Mouse (Mus musculus): Measurements from ENCODE around the gene Mt1. TPM values are rescaled to one million over a fixed set of nuclear protein-coding genes. Genes with fewer than 3 reads are reported as not detected.
A peak's percentile ranks its signal among the peaks of the same experiment; 100 is the strongest.

Gene Mt1
- polyA plus RNA-seq, 1 experiment from 2014 or later: 86.0 TPM

GRCm38 (mm10) chr8:94192926-94193325 lies 14.0 kb downstream of the Mt1 start:
- Histone ChIP-seq H3K4me2 (ENCODE audit: low read length) (no peak overlapping the region), H3K27me3 (ENCODE audit: control insufficient read depth, insufficient read depth, low read depth, low read length) (no peaks in the 10 kb centered on the region), H3K9me3 (replicated peaks; ENCODE audit: control insufficient read depth, low read length, poor library complexity, severe bottlenecking) (no peaks in the 10 kb centered on the region), H3K9ac (ENCODE audit: low read depth, low read length) (no peak overlapping the region), H3K36me3 (ENCODE audit: control insufficient read depth, insufficient read depth, low read length) (no peaks in the 10 kb centered on the region), H3K27ac (ENCODE audit: low read length) (no peak overlapping the region), H3K4me1 (ENCODE audit: control insufficient read depth, insufficient read depth, low read length) (no peaks in the 10 kb centered on the region; the same call in 1 of the 2 replicates), H3K4me3 (ENCODE audit: low read depth, low read length) (no peak overlapping the region)
- 50% methylated on average over 1 of the region's 1 CpGs for WGBS
- no peak for ATAC-seq

- H3K9ac ChIP-seq (ENCODE audit: low read depth, low read length): no peak overlapping the region
- H3K27me3 ChIP-seq (ENCODE audit: control insufficient read depth, insufficient read depth, low read depth, low read length): no peaks in the 10 kb centered on the region
- H3K9me3 ChIP-seq (replicated peaks; ENCODE audit: control insufficient read depth, low read length, poor library complexity, severe bottlenecking): no peaks in the 10 kb centered on the region
- no peak overlapping the region for H3K4me2 ChIP-seq (ENCODE audit: low read length)
- no peak overlapping the region for H3K4me3 ChIP-seq (ENCODE audit: low read depth, low read length)
- no peak overlapping the region for H3K27ac ChIP-seq (ENCODE audit: low read length)
- no peak for ATAC-seq
- H3K4me1 ChIP-seq (ENCODE audit: control insufficient read depth, insufficient read depth, low read length): no peaks in the 10 kb centered on the region; the same call in 1 of the 2 replicates
- 94% methylated on average over 7 of the region's 7 CpGs for WGBS
- H3K36me3 ChIP-seq (ENCODE audit: control insufficient read depth, insufficient read depth, low read length): no peaks in the 10 kb centered on the region
Measured at GRCm38 (mm10) chr8:94194591-94195223, 15.8 kb downstream of the Mt1 start.

GRCm38 (mm10) chr8:94199202-94199869 lies 20.5 kb downstream of the Mt1 start:
- Histone ChIP-seq H3K27me3 (ENCODE audit: control insufficient read depth, insufficient read depth, low read depth, low read length) (no peaks in the 10 kb centered on the region), H3K4me1 (ENCODE audit: control insufficient read depth, insufficient read depth, low read length) (no peaks in the 10 kb centered on the region), H3K27ac (ENCODE audit: low read length) (no peak overlapping the region), H3K9me3 (replicated peaks; ENCODE audit: control insufficient read depth, low read length, poor library complexity, severe bottlenecking) (no peaks in the 10 kb centered on the region), H3K36me3 (ENCODE audit: control insufficient read depth, insufficient read depth, low read length) (no peaks in the 10 kb centered on the region), H3K4me2 (ENCODE audit: low read length) (no peak overlapping the region), H3K4me3 (ENCODE audit: low read depth, low read length) (no peak overlapping the region), H3K9ac (ENCODE audit: low read depth, low read length) (no peak overlapping the region)
- WGBS: 44% methylated on average over 10 of the region's 10 CpGs
- peak; percentile 62 for ATAC-seq

- Histone ChIP-seq H3K4me2 (ENCODE audit: low read length) (no peak overlapping the region), H3K9me3 (replicated peaks; ENCODE audit: control insufficient read depth, low read length, poor library complexity, severe bottlenecking) (no peaks in the 10 kb centered on the region), H3K27me3 (ENCODE audit: control insufficient read depth, insufficient read depth, low read depth, low read length) (no peaks in the 10 kb centered on the region), H3K4me1 (ENCODE audit: control insufficient read depth, insufficient read depth, low read length) (no peaks in the 10 kb centered on the region), H3K27ac (ENCODE audit: low read length) (no peak overlapping the region), H3K36me3 (ENCODE audit: control insufficient read depth, insufficient read depth, low read length) (no peaks in the 10 kb centered on the region), H3K9ac (ENCODE audit: low read depth, low read length) (no peak overlapping the region), H3K4me3 (ENCODE audit: low read depth, low read length) (no peak overlapping the region)
- 61% methylated on average over 3 of the region's 3 CpGs for WGBS
- ATAC-seq: no peak
Measured at GRCm38 (mm10) chr8:94204043-94204442, 25.2 kb downstream of the Mt1 start.

- H3K9ac ChIP-seq (ENCODE audit: low read depth, low read length): no peak overlapping the region
- H3K27me3 ChIP-seq (ENCODE audit: control insufficient read depth, insufficient read depth, low read depth, low read length): no peaks in the 10 kb centered on the region
- no peaks in the 10 kb centered on the region for H3K4me1 ChIP-seq (ENCODE audit: control insufficient read depth, insufficient read depth, low read length)
- H3K9me3 ChIP-seq (replicated peaks; ENCODE audit: control insufficient read depth, low read length, poor library complexity, severe bottlenecking): no peaks in the 10 kb centered on the region
- no peak overlapping the region for H3K27ac ChIP-seq (ENCODE audit: low read length)
- no peaks in the 10 kb centered on the region for H3K36me3 ChIP-seq (ENCODE audit: control insufficient read depth, insufficient read depth, low read length)
- H3K4me2 ChIP-seq (ENCODE audit: low read length): no peak overlapping the region
- no peak for ATAC-seq
- no peak overlapping the region for H3K4me3 ChIP-seq (ENCODE audit: low read depth, low read length)
- WGBS: 18% methylated on average over 5 of the region's 5 CpGs
Measured at GRCm38 (mm10) chr8:94205736-94206135, 26.9 kb downstream of the Mt1 start.

GRCm38 (mm10) chr8:94206256-94206655 lies 27.4 kb downstream of the Mt1 start:
- no peaks in the 10 kb centered on the region for H3K36me3 ChIP-seq (ENCODE audit: control insufficient read depth, insufficient read depth, low read length)
- H3K27me3 ChIP-seq (ENCODE audit: control insufficient read depth, insufficient read depth, low read depth, low read length): no peaks in the 10 kb centered on the region
- H3K9ac ChIP-seq (ENCODE audit: low read depth, low read length): no peak overlapping the region
- H3K27ac ChIP-seq (ENCODE audit: low read length): no peak overlapping the region
- no peaks in the 10 kb centered on the region for H3K4me1 ChIP-seq (ENCODE audit: control insufficient read depth, insufficient read depth, low read length)
- H3K4me3 ChIP-seq (ENCODE audit: low read depth, low read length): no peak overlapping the region
- no peaks in the 10 kb centered on the region for H3K9me3 ChIP-seq (replicated peaks; ENCODE audit: control insufficient read depth, low read length, poor library complexity, severe bottlenecking)
- ATAC-seq: no peak
- 75% methylated on average over 8 of the region's 8 CpGs for whole genome bisulfite sequencing
- no peak overlapping the region for H3K4me2 ChIP-seq (ENCODE audit: low read length)

- ATAC-seq: no peak
- H3K4me1 ChIP-seq (ENCODE audit: control insufficient read depth, insufficient read depth, low read length): no peaks in the 10 kb centered on the region
- no peak overlapping the region for H3K27ac ChIP-seq (ENCODE audit: low read length)
- H3K4me3 ChIP-seq (ENCODE audit: low read depth, low read length): no peak overlapping the region
- no peaks in the 10 kb centered on the region for H3K27me3 ChIP-seq (ENCODE audit: control insufficient read depth, insufficient read depth, low read depth, low read length)
- H3K36me3 ChIP-seq (ENCODE audit: control insufficient read depth, insufficient read depth, low read length): no peaks in the 10 kb centered on the region
- H3K9ac ChIP-seq (ENCODE audit: low read depth, low read length): no peak overlapping the region
- H3K9me3 ChIP-seq (replicated peaks; ENCODE audit: control insufficient read depth, low read length, poor library complexity, severe bottlenecking): no peaks in the 10 kb centered on the region
- H3K4me2 ChIP-seq (ENCODE audit: low read length): no peak overlapping the region
- WGBS: 64% methylated on average over 2 of the region's 2 CpGs
Measured at GRCm38 (mm10) chr8:94207491-94207890, 28.6 kb downstream of the Mt1 start.

GRCm38 (mm10) chr8:94209639-94210038 lies 30.8 kb downstream of the Mt1 start:
- no peaks in the 10 kb centered on the region for H3K27me3 ChIP-seq (ENCODE audit: control insufficient read depth, insufficient read depth, low read depth, low read length)
- no peaks in the 10 kb centered on the region for H3K36me3 ChIP-seq (ENCODE audit: control insufficient read depth, insufficient read depth, low read length)
- ATAC-seq: no peak
- no peak overlapping the region for H3K27ac ChIP-seq (ENCODE audit: low read length)
- H3K9ac ChIP-seq (ENCODE audit: low read depth, low read length): no peak overlapping the region
- H3K4me2 ChIP-seq (ENCODE audit: low read length): no peak overlapping the region
- no peak overlapping the region for H3K4me3 ChIP-seq (ENCODE audit: low read depth, low read length)
- 61% methylated on average over 6 of the region's 6 CpGs for WGBS
- H3K9me3 ChIP-seq (replicated peaks; ENCODE audit: control insufficient read depth, low read length, poor library complexity, severe bottlenecking): no peaks in the 10 kb centered on the region
- H3K4me1 ChIP-seq (ENCODE audit: control insufficient read depth, insufficient read depth, low read length): peaks cover 5% of the 10 kb centered on the region

- no peak overlapping the region for H3K9ac ChIP-seq (ENCODE audit: low read depth, low read length)
- H3K27me3 ChIP-seq (ENCODE audit: control insufficient read depth, insufficient read depth, low read depth, low read length): no peaks in the 10 kb centered on the region
- H3K36me3 ChIP-seq (ENCODE audit: control insufficient read depth, insufficient read depth, low read length): no peaks in the 10 kb centered on the region
- H3K27ac ChIP-seq (ENCODE audit: low read length): no peak overlapping the region
- no peak for ATAC-seq
- no peak overlapping the region for H3K4me3 ChIP-seq (ENCODE audit: low read depth, low read length)
- peaks cover 6% of the 10 kb centered on the region for H3K4me1 ChIP-seq (ENCODE audit: control insufficient read depth, insufficient read depth, low read length)
- H3K4me2 ChIP-seq (ENCODE audit: low read length): no peak overlapping the region
- no peaks in the 10 kb centered on the region for H3K9me3 ChIP-seq (replicated peaks; ENCODE audit: control insufficient read depth, low read length, poor library complexity, severe bottlenecking)
- 65% methylated on average over 3 of the region's 3 CpGs for WGBS
Measured at GRCm38 (mm10) chr8:94210225-94210624, 31.3 kb downstream of the Mt1 start.

Data from midbrain, embryonic 16.5 days (tissue).